Mouse (Mus musculus) G1E (cell line): ENCODE measurements around the gene Eml2. TPM values are rescaled to one million over a fixed set of nuclear protein-coding genes. Genes with fewer than 3 reads are reported as not detected.

Experiments
- ATAC-seq: 2 replicates; pipeline ENCODE4 v1.8.0; 2016; ENCODE audit warnings: mild to moderate bottlenecking; ENCODE audit not compliant: insufficient number of reproducible peaks, poor library complexity, low FRiP score, severe bottlenecking; ENCODE audit errors: extremely low read depth
- DNase-seq: peaks from one replicate; pipeline ENCODE4 v3.0.0; 2012; ENCODE audit warnings: low spot score
- H3K27me3 ChIP-seq: 2 replicates; pipeline ENCODE4 v1.6.1; 2012; ENCODE audit warnings: mild to moderate bottlenecking, low read length, inconsistent platforms; ENCODE audit not compliant: insufficient read depth
- H3K36me3 ChIP-seq: replicated peaks from 2 replicates; pipeline ENCODE3; 2012; ENCODE audit warnings: mild to moderate bottlenecking, inconsistent platforms
- H3K4me1 ChIP-seq: 2 replicates; pipeline ENCODE4 v1.6.1; 2012; ENCODE audit warnings: low read depth, low read length, inconsistent platforms, mixed read lengths; ENCODE audit not compliant: insufficient read depth
- H3K4me3 ChIP-seq: 2 replicates; pipeline ENCODE4 v1.5.1; 2012; ENCODE audit warnings: low read depth, mild to moderate bottlenecking, inconsistent platforms, low read length, moderate library complexity, mixed read lengths
- H3K9me3 ChIP-seq: replicated peaks from 2 replicates; pipeline ENCODE4 v1.6.1; 2012; ENCODE audit warnings: inconsistent platforms
- CTCF ChIP-seq: IDR thresholded peaks from 2 replicates; pipeline ENCODE4 v1.5.1; 2012; ENCODE audit warnings: low read depth, low read length, inconsistent platforms, mixed read lengths
- GATA1 ChIP-seq: IDR thresholded peaks from 2 replicates; pipeline ENCODE4 v1.6.1; 2012; ENCODE audit warnings: borderline replicate concordance, low read length, inconsistent platforms, mixed read lengths
- GATA2 ChIP-seq: IDR thresholded peaks from 2 replicates; pipeline ENCODE4 v1.6.1; 2012; ENCODE audit warnings: low read depth, low read length, inconsistent platforms, borderline replicate concordance
- POLR2AphosphoS5 ChIP-seq: IDR thresholded peaks from 2 replicates; pipeline ENCODE4 v1.6.1; 2012; ENCODE audit warnings: low read depth, low read length, inconsistent platforms; ENCODE audit not compliant: insufficient replicate concordance
- TAL1 ChIP-seq: conservative IDR thresholded peaks from 2 replicates; pipeline ENCODE4 v1.6.1; 2012; ENCODE audit warnings: low read depth, low read length, inconsistent platforms, mixed read lengths
- polyA plus RNA-seq: library from polyadenylated mRNA; stranded (reverse); fragments of >175 nt; gene quantifications from 2 replicates; pipeline ENCODE4 v1.2.3, GENCODE M21; 2012
- total RNA-seq, 2 experiments: library from RNA; stranded (forward) in 1 of 2; stranded (reverse) in 1 of 2; fragments of 200-1000 nt in 1 of 2; fragments of >200 nt in 1 of 2; fragmentation: Nextera tagmentation in 1 of 2; gene quantifications; 2 replicates each; pipeline ENCODE4 v1.2.3; 2014 to 2017

Gene Eml2
- total and polyA plus RNA-seq, 3 experiments = 15.1 to 27.2 (median 19.0) TPM

- peaks cover 4% of the 10 kb centered on the region; the same call in 1 of the 2 replicates for H3K27me3 ChIP-seq
- peaks cover 54% of the 10 kb centered on the region for H3K36me3 ChIP-seq
- TF ChIP-seq GATA2 (no peak), CTCF (no peak), TAL1 (no peak), POLR2AphosphoS5 (no peak), GATA1 (no peak)
- no peak overlapping the region for H3K4me3 ChIP-seq
- ATAC-seq = no peak
- H3K9me3 ChIP-seq = peaks cover 4% of the 10 kb centered on the region
- peaks cover 43% of the 10 kb centered on the region for H3K4me1 ChIP-seq
- no peak for DNase-seq
Measured at GRCm38 (mm10) chr7:19184250-19184649, 8.0 kb downstream of the Eml2 start.

DNA sequence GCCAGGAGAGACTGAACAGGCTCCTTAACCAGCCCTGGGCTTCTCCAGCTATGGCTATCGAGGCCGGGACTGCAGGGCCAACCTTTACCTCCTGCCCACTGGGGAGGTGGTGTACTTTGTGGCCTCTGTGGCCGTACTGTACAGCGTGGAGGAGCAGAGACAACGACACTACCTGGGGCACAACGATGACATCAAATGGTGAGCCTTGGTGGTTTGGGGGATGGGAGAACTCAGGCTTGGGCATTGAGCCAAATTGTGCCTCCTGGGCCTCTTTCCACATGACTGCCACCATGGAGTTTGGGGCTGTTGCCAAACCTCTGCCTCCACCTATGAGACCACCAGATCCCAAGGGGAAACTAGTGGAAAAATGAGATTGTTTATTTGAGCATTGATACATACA lies 8.5 kb downstream of the Eml2 start:
- TF ChIP-seq GATA2 = no peak
- TF ChIP-seq TAL1 = no peak
- TF ChIP-seq CTCF = no peak
- no peak for TF ChIP-seq POLR2AphosphoS5
- Histone ChIP-seq H3K4me1 (peaks cover 39% of the 10 kb centered on the region), H3K4me3 (no peak overlapping the region; the same call in 1 of the 2 replicates), H3K27me3 (no peaks in the 10 kb centered on the region), H3K36me3 (peaks cover 54% of the 10 kb centered on the region), H3K9me3 (no peaks in the 10 kb centered on the region)
- ATAC-seq (no peak), DNase-seq (no peak)

DNA sequence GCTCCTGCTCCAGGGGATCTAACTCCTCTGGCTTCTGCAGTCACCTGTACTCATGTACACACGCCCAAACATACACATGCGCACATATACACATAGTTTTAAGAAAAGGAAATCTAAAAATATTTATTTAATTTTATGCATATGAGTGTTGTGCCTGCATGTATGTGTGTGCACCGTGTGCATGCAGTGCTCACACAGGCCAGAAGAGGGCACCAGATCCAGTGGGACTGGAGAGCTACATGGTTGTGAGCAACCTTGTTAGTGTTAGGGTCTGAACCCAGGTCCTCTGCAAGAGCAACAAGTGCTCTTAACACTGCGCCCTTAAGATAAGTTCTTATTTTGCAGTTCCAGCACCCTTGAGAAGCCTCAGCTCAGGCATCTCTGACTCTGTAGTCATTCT lies 18.5 kb downstream of the Eml2 start:
- TF ChIP-seq CTCF (peak; percentile 24; the same call in 1 of the 2 replicates), GATA2 (no peak)
- ATAC-seq = no peak
- peaks cover 11% of the 10 kb centered on the region for H3K4me1 ChIP-seq
- peaks cover 72% of the 10 kb centered on the region for H3K36me3 ChIP-seq
- H3K27me3 ChIP-seq = no peaks in the 10 kb centered on the region
- no peak for DNase-seq
- H3K4me3 ChIP-seq = no peak overlapping the region
- H3K9me3 ChIP-seq = peaks cover 4% of the 10 kb centered on the region; the same call in 1 of the 2 replicates

DNA sequence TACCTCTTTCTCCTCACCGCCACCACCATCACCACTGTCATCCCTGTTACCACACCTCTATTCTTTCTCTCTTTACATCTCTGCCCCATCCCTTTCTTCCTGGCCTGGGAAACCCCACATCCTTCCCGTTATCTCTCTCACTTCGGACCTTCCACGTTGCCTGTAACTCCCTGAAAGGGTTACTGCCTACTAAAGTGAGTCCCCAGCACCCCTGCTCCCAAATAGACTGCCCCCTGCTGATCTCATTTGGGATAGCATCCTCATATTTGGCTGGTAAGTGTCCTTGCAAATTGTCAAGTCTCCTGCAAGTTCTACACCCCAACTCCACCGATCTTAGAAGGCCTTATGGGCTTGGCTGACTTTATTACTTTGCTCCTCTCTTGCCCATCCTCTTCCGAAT lies 20.5 kb downstream of the Eml2 start:
- peaks cover 5% of the 10 kb centered on the region; the same call in 1 of the 2 replicates for H3K4me1 ChIP-seq
- no peak for ATAC-seq
- H3K4me3 ChIP-seq = no peak overlapping the region
- no peaks in the 10 kb centered on the region for H3K27me3 ChIP-seq
- TF ChIP-seq CTCF = peak; percentile 69
- no peak for TF ChIP-seq GATA2
- peaks cover 4% of the 10 kb centered on the region; the same call in 1 of the 2 replicates for H3K9me3 ChIP-seq
- H3K36me3 ChIP-seq = peaks cover 74% of the 10 kb centered on the region
- DNase-seq = no peak

DNA sequence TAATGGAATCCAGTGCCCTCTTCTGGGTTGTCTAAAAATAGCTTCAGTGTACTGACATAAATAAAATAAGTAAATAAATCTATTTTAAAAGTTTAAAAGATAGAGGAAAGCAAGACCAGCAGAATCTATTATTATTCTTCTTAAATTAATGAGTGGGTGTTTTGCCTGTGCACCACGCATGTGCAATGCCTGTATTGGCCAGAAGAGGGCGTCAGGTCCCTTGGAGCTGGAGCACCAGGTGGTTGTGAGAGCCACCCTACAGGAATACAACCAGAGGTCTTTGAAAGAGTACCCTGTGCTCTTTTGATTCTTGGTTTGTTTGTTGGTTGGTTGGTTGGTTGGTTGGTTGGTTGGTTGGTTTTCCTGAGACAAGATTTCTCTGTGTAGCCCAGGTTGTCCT lies 21.8 kb downstream of the Eml2 start:
- Histone ChIP-seq H3K27me3 (no peaks in the 10 kb centered on the region), H3K9me3 (peaks cover 4% of the 10 kb centered on the region; the same call in 1 of the 2 replicates), H3K4me3 (no peak overlapping the region), H3K4me1 (peaks cover 12% of the 10 kb centered on the region; the same call in 1 of the 2 replicates), H3K36me3 (peaks cover 76% of the 10 kb centered on the region)
- DNase-seq = no peak
- ATAC-seq = no peak
- peak; percentile 64 for TF ChIP-seq CTCF
- TF ChIP-seq TAL1 = no peak
- TF ChIP-seq GATA2 = no peak
- no peak for TF ChIP-seq GATA1
- TF ChIP-seq POLR2AphosphoS5 = no peak

DNA sequence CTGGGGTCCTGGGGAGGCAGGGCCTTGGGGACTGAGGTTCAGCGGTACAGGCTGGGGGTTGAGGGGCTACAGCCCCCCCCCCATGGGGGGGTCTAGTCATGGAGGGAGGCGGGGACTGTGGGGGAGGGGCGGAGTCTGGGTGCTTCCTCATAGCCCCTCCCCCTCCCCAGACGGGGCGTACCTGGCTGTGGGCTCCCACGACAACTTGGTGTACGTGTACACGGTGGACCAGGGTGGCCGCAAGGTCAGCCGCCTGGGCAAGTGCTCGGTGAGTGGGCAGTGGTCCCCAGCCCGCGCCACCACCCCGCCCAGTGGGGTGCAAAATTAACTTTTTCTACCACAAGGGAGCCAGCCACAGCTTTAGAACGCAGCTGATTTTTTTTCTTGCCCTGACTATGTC lies 25.4 kb downstream of the Eml2 start:
- H3K27me3 ChIP-seq = no peaks in the 10 kb centered on the region
- no peak for TF ChIP-seq GATA1
- DNase-seq = no peak
- no peak for ATAC-seq
- H3K4me3 ChIP-seq = no peak overlapping the region
- H3K36me3 ChIP-seq = peaks cover 69% of the 10 kb centered on the region
- H3K4me1 ChIP-seq = peaks cover 15% of the 10 kb centered on the region; the same call in 1 of the 2 replicates
- no peaks in the 10 kb centered on the region for H3K9me3 ChIP-seq

DNA sequence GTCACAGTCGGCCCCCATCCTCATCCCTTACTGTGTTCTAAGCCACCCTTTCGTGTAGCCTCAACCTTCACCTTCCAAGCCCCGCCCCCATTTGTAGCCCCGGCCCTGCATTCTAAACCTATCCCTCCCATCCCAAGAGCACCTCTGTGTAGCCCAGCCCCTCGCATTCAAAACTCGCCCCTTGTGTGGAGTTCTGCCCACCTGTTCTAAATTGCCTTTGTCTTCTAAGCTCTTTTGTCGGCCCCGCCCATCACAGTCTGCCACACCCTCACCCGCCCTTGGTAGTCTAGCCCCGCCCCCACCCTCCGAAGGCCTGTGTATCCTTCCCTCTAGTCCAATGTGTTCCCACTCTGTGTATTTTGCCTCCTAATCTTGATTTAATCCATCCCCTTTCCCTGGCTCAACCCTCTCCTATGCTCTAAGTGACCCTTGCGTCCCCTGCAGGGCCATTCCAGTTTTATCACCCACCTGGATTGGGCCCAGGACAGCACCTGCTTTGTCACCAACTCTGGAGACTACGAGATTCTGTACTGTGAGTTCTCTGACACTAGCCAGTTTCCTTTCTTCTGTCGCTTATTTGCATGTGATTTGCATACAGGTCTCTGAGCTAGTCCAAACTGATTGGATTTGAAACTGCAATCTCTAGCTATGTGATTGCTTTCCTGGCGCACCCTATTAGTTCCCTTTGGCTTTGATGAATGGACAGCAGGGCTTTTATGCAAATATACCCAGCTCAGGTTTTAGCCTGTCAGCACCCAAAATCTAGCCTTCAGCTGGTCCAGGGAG lies 26.0 kb downstream of the Eml2 start:
- DNase-seq (no peak), ATAC-seq (no peak)
- Histone ChIP-seq H3K36me3 (peaks cover 63% of the 10 kb centered on the region), H3K9me3 (no peaks in the 10 kb centered on the region), H3K27me3 (no peaks in the 10 kb centered on the region), H3K4me3 (no peak overlapping the region), H3K4me1 (peaks cover 15% of the 10 kb centered on the region; the same call in 1 of the 2 replicates)
- no peak for TF ChIP-seq GATA2
- no peak for TF ChIP-seq CTCF
- no peak for TF ChIP-seq TAL1
- TF ChIP-seq GATA1 = no peak
- TF ChIP-seq POLR2AphosphoS5 = no peak
